Mouse (Mus musculus): ENCODE measurements around the gene Tymp. TPM values are rescaled to one million over a fixed set of nuclear protein-coding genes. Genes with fewer than 3 reads are reported as not detected.

Tymp gene
- total RNA-seq (2021): 1 to 10 TPM; 3.4 to 9.8 TPM
- long read RNA-seq, experiment 1, transcript Tymp-201 (11 exons, 2,037 nt): major isoform, 6 of 52 reads
- long read RNA-seq, experiment 1, partial matches to known transcripts: 14 of 52 reads
- long read RNA-seq, experiment 1, other reads (novel, unspliced or antisense): 32 of 52 reads
- long read RNA-seq, experiment 2, partial matches to known transcripts: 7 of 8 reads
- long read RNA-seq, experiment 2, other reads (novel, unspliced or antisense): 1 of 8 reads

GRCm38 (mm10) chr15:89376957-89377356, at the start of gene Tymp:
TSS of gene Tymp (minus strand) at chr15:89377039.
- DNase-seq: no peak

- peak; percentile 74 for DNase-seq
Observed at GRCm38 (mm10) chr15:89425711-89426121, 48.9 kb upstream of the Tymp start, which contains the start of gene Cpt1b. TSS of gene Cpt1b (minus strand) at chr15:89425863.

- DNase-seq: no peak
Observed at GRCm38 (mm10) chr15:89424621-89425020, 47.8 kb upstream of the Tymp start.

GRCm38 (mm10) chr15:89421938-89422337, 45.1 kb upstream of the Tymp start:
- DNase-seq: no peak

GRCm38 (mm10) chr15:89415282-89415681, 38.4 kb upstream of the Tymp start:
- DNase-seq: no peak

- DNase-seq: no peak
Observed at GRCm38 (mm10) chr15:89410118-89410517, 33.3 kb upstream of the Tymp start, which contains the start of gene Syce3. TSS of gene Syce3 (minus strand) at chr15:89410503.

GRCm38 (mm10) chr15:89406691-89407090, 29.9 kb upstream of the Tymp start:
- no peak for DNase-seq

GRCm38 (mm10) chr15:89404831-89405623, 28.2 kb upstream of the Tymp start:
- no peak for DNase-seq

GRCm38 (mm10) chr15:89402471-89402870, 25.6 kb upstream of the Tymp start:
- no peak for DNase-seq

GRCm38 (mm10) chr15:89399716-89400115, 22.9 kb upstream of the Tymp start:
- no peak for DNase-seq

GRCm38 (mm10) chr15:89398146-89398545, 21.3 kb upstream of the Tymp start:
- no peak for DNase-seq

GRCm38 (mm10) chr15:89396883-89397282, 20.0 kb upstream of the Tymp start:
- DNase-seq: no peak

- no peak for DNase-seq
Observed at GRCm38 (mm10) chr15:89390081-89390480, 13.2 kb upstream of the Tymp start.

GRCm38 (mm10) chr15:89387127-89387526, 10.3 kb upstream of the Tymp start:
- no peak for DNase-seq

GRCm38 (mm10) chr15:89384617-89385016, 7.8 kb upstream of the Tymp start, which contains the start of gene Klhdc7b:
TSS of gene Klhdc7b (plus strand) at chr15:89384917.
- no peak for DNase-seq

GRCm38 (mm10) chr15:89379429-89379828, 2.6 kb upstream of the Tymp start:
- peak; percentile 46 for DNase-seq

- DNase-seq: peak; percentile 40
Observed at GRCm38 (mm10) chr15:89378831-89379401, 2.1 kb upstream of the Tymp start, which contains the start of gene Odf3b. TSS of gene Odf3b (minus strand) at chr15:89379282.

GRCm38 (mm10) chr15:89377938-89378828, 1.3 kb upstream of the Tymp start:
- DNase-seq: no peak

GRCm38 (mm10) chr15:89377362-89377761, 523 bp upstream of the Tymp start:
- DNase-seq: no peak

GRCm38 (mm10) chr15:89376040-89376439, 799 bp downstream of the Tymp start:
- peak; percentile 35 for DNase-seq

- no peak for DNase-seq
Observed at GRCm38 (mm10) chr15:89374801-89375534, 1.9 kb downstream of the Tymp start.

Measured in adrenal gland, postnatal 10 days (tissue).